Mouse (Mus musculus) limb, embryonic 10.5 days (tissue): ENCODE measurements at regions not wholly inside any gene's neighbourhood (a gene's known extent, or its start where the extent isn't known, plus 50 kb on each side); places are given as distances from the start of the nearest gene placed in this dataset.

Experiments
- DNase-seq: peaks from one replicate; pipeline ENCODE4 v3.0.0-alpha.2; 2017; ENCODE audit warnings: low spot score
- H3K27ac ChIP-seq: fragments of 300-500 bp; sonication (generic); 2 replicates; pipeline ENCODE4 v1.5.1; 2016; ENCODE audit warnings: mild to moderate bottlenecking
- H3K27me3 ChIP-seq: fragments of 300-500 bp; sonication (generic); 2 replicates; pipeline ENCODE4 v1.6.1; 2016; ENCODE audit warnings: low read depth, mild to moderate bottlenecking; ENCODE audit not compliant: poor library complexity, severe bottlenecking
- H3K36me3 ChIP-seq: fragments of 300-500 bp; sonication (generic); 2 replicates; pipeline ENCODE4 v1.6.1; 2016; ENCODE audit warnings: mild to moderate bottlenecking, moderate library complexity
- H3K4me1 ChIP-seq: fragments of 300-500 bp; sonication (generic); 2 replicates; pipeline ENCODE4 v1.6.1; 2016
- H3K4me3 ChIP-seq: fragments of 300-500 bp; sonication (generic); 2 replicates; pipeline ENCODE4 v1.5.1; 2016; ENCODE audit warnings: mild to moderate bottlenecking, moderate library complexity
- H3K9me3 ChIP-seq: fragments of 300-500 bp; sonication (generic); replicated peaks from 2 replicates; pipeline ENCODE4 v1.6.1; 2016; ENCODE audit warnings: mild to moderate bottlenecking
- WGBS: fragments of 180-500 bp; shearing (Covaris S2); methylation state at CpG from one replicate; pipeline ENCODE4 v1.1.7; 2016; 5-methylcytosine and 5-hydroxymethylcytosine counted together

- H3K9me3 ChIP-seq: no peaks in the 10 kb centered on the region
- DNase-seq: no peak
- no peaks in the 10 kb centered on the region for H3K4me1 ChIP-seq
- H3K36me3 ChIP-seq: no peaks in the 10 kb centered on the region
- 93% methylated on average over 15 of the region's 15 CpGs for WGBS
- H3K27ac ChIP-seq: no peak overlapping the region
- no peaks in the 10 kb centered on the region for H3K27me3 ChIP-seq
- H3K4me3 ChIP-seq: no peak overlapping the region
These were observed 264.5 kb upstream of the Igfbp7 start for GRCm38 (mm10) chr5:77672073-77672924.

DNA sequence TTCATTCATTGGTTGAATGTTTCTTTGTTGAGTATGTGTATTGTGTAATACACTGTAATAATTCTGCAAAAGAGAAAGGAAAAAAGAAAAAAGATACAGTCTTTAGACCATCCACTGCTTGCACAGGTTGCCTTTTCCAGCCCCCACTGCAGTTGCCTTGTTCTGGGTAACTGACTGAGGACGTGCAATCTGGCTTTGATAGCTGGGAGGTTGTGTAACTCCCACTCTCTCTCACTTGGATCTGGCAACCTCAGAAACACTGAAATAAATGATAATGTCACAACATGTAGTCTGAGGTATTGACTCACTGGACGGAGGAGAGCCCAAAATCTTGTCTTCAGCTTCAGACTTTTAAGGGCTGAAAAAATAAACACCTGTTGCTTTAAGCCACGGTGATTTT, 255.3 kb upstream of the Igfbp7 start:
- 80% methylated on average over 3 of the region's 3 CpGs for WGBS
- no peaks in the 10 kb centered on the region for H3K9me3 ChIP-seq
- no peak overlapping the region for H3K27ac ChIP-seq
- no peak overlapping the region for H3K4me3 ChIP-seq
- no peaks in the 10 kb centered on the region for H3K27me3 ChIP-seq
- no peaks in the 10 kb centered on the region for H3K4me1 ChIP-seq
- DNase-seq: no peak
- no peaks in the 10 kb centered on the region for H3K36me3 ChIP-seq

DNA sequence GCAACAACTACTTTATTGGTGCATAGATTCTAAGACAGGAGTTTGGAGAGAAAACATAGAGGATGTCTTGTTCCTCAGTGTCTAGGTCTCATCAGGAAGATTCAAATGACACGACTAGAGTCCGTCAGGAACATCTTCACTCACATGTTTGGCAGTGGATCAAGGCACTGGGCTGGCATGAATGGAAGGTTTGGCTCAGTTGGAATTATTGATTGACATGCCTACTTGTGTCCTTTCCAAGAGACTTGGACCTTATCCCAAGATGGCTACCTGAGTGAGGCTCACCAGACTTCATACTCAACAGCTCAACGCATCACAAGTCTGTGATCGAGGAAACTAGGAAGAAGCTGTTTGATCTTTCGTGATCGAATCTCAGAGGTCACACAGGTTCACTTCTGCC, 251.2 kb upstream of the Igfbp7 start:
- Histone ChIP-seq H3K9me3 (no peaks in the 10 kb centered on the region), H3K27ac (no peak overlapping the region), H3K4me3 (no peak overlapping the region), H3K36me3 (no peaks in the 10 kb centered on the region), H3K4me1 (no peaks in the 10 kb centered on the region), H3K27me3 (no peaks in the 10 kb centered on the region)
- no peak for DNase-seq
- over 99% methylated on average over 6 of the region's 6 CpGs for whole genome bisulfite sequencing

- H3K4me1 ChIP-seq: no peaks in the 10 kb centered on the region
- 94% methylated on average over 5 of the region's 5 CpGs for WGBS
- no peak overlapping the region for H3K4me3 ChIP-seq
- DNase-seq: no peak
- H3K9me3 ChIP-seq: no peaks in the 10 kb centered on the region
- H3K36me3 ChIP-seq: no peaks in the 10 kb centered on the region
- no peak overlapping the region for H3K27ac ChIP-seq
- H3K27me3 ChIP-seq: no peaks in the 10 kb centered on the region
These were observed 236.8 kb upstream of the Igfbp7 start for GRCm38 (mm10) chr5:77644651-77645050.

- no peaks in the 10 kb centered on the region for H3K27me3 ChIP-seq
- no peaks in the 10 kb centered on the region for H3K9me3 ChIP-seq
- 83% methylated on average over 4 of the region's 4 CpGs for WGBS
- no peak overlapping the region for H3K4me3 ChIP-seq
- H3K4me1 ChIP-seq: no peaks in the 10 kb centered on the region
- no peak for DNase-seq
- H3K36me3 ChIP-seq: no peaks in the 10 kb centered on the region
- H3K27ac ChIP-seq: no peak overlapping the region
These were observed 212.6 kb upstream of the Igfbp7 start for GRCm38 (mm10) chr5:77620402-77620801.

GRCm38 (mm10) chr5:77610496-77610895, 202.7 kb upstream of the Igfbp7 start:
- Histone ChIP-seq H3K27ac (no peak overlapping the region), H3K4me3 (no peak overlapping the region), H3K4me1 (no peaks in the 10 kb centered on the region), H3K27me3 (no peaks in the 10 kb centered on the region), H3K9me3 (no peaks in the 10 kb centered on the region), H3K36me3 (no peaks in the 10 kb centered on the region)
- WGBS: 94% methylated on average over 6 of the region's 6 CpGs
- no peak for DNase-seq

DNA sequence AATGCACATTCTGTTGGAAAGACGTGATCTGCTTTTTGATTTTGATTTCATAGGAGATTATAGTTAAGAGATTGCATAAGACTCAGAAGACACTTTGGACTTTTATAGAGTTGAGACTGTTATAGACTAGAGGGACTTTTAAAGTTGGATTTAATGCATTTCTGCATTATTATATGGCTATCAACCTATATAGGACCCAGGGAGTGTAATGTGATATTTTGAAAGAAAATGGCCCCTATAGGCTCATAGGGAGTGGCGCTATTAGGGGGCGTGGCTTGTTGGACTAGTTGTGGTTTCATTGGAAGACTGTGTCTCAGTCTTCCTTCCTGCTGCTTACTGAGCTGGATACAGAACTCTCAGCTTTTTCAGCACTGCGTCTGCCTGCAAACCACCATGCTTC, 186.9 kb upstream of the Igfbp7 start:
- Histone ChIP-seq H3K4me1 (no peaks in the 10 kb centered on the region), H3K27me3 (no peaks in the 10 kb centered on the region), H3K9me3 (no peaks in the 10 kb centered on the region), H3K27ac (no peak overlapping the region), H3K36me3 (no peaks in the 10 kb centered on the region), H3K4me3 (no peak overlapping the region)
- 92% methylated on average over 4 of the region's 4 CpGs for WGBS
- no peak for DNase-seq

- DNase-seq: no peak
- H3K27ac ChIP-seq: no peak overlapping the region
- 92% methylated on average over 3 of the region's 3 CpGs for WGBS
These were observed 181.4 kb upstream of the Igfbp7 start for GRCm38 (mm10) chr5:77589252-77589651.

DNA sequence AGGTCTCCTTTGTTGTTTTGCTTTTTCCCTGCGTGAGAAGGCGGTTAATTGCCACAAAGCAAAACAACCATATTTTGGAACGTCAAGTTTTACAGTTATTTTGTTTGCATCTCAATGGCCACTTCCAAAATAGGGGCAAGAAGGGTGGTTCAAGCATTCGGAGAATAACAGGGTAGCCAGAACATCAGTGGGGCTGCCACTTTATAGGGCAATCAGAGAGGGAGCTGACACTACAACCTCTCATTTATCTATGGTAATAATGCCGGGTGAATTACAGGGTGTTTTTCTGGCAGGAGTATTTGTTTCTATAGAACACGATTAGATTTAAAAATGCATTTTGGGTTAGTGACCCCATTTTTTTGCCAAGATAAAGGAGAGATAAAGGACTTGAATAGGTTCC, 173.9 kb upstream of the Igfbp7 start:
- H3K27ac ChIP-seq: peak overlapping the region; percentile 47; the same call in 1 of the 2 replicates
- no peaks in the 10 kb centered on the region for H3K27me3 ChIP-seq
- no peak for DNase-seq
- WGBS: 70% methylated on average over 6 of the region's 6 CpGs
- peaks cover 23% of the 10 kb centered on the region for H3K4me1 ChIP-seq
- no peaks in the 10 kb centered on the region for H3K9me3 ChIP-seq
- H3K4me3 ChIP-seq: no peak overlapping the region
- no peaks in the 10 kb centered on the region for H3K36me3 ChIP-seq

More at GRCm38 (mm10) chr5:77589252-77589651, 181.4 kb upstream of the Igfbp7 start:
- Histone ChIP-seq H3K36me3 (no peaks in the 10 kb centered on the region), H3K27me3 (no peaks in the 10 kb centered on the region), H3K4me1 (no peaks in the 10 kb centered on the region), H3K9me3 (no peaks in the 10 kb centered on the region), H3K4me3 (no peak overlapping the region)

DNA sequence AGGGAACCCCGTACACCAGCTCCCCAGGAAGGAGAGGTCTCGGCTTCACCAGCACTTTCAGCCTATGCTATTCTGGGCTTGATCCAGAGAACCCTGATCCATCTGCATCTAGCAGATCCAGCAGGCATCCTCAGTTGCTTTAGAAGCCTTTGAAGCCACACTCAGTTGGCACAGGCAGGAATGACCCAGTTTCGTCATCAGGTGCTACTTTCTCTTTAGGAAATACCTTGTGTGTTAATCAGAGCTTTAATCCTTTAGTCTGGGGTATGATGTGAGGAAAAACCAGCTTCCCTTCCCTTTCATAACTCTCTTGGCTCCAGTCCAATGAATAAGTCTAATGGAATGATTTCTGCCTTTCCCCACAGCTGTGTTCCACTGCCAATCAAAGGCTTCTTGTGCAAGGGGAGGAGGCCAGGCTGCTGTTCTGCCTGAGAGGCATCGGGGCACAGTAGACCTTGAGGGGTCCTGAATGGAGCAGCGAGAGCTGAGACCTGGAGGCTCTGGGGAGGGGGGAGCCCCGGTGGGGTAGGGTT, 173.3 kb upstream of the Igfbp7 start:
- Histone ChIP-seq H3K9me3 (no peaks in the 10 kb centered on the region), H3K27me3 (no peaks in the 10 kb centered on the region), H3K36me3 (no peaks in the 10 kb centered on the region), H3K4me1 (peaks cover 23% of the 10 kb centered on the region), H3K4me3 (no peak overlapping the region), H3K27ac (peak overlapping the region; percentile 47; the same call in 1 of the 2 replicates)
- DNase-seq: no peak
- 64% methylated on average over 6 of the region's 6 CpGs for WGBS

GRCm38 (mm10) chr5:77579826-77580745, 172.2 kb upstream of the Igfbp7 start:
- 52% methylated on average over 20 of the region's 20 CpGs for whole genome bisulfite sequencing
- H3K36me3 ChIP-seq: no peaks in the 10 kb centered on the region

GRCm38 (mm10) chr5:77576881-77577280, 169.0 kb upstream of the Igfbp7 start:
- WGBS: 91% methylated on average over 5 of the region's 5 CpGs
- H3K36me3 ChIP-seq: no peaks in the 10 kb centered on the region
- peaks cover 23% of the 10 kb centered on the region for H3K4me1 ChIP-seq
- no peak overlapping the region for H3K4me3 ChIP-seq
- H3K9me3 ChIP-seq: no peaks in the 10 kb centered on the region
- H3K27me3 ChIP-seq: no peaks in the 10 kb centered on the region
- H3K27ac ChIP-seq: no peak overlapping the region
- no peak for DNase-seq

More at GRCm38 (mm10) chr5:77579826-77580745, 172.2 kb upstream of the Igfbp7 start:
- Histone ChIP-seq H3K9me3 (no peaks in the 10 kb centered on the region), H3K27me3 (no peaks in the 10 kb centered on the region), H3K27ac (peak overlapping the region; percentile 42; the same call in 1 of the 2 replicates), H3K4me1 (peaks cover 23% of the 10 kb centered on the region), H3K4me3 (peak overlapping the region; percentile 0; the same call in 1 of the 2 replicates)
- DNase-seq: peak; percentile 43

- Histone ChIP-seq H3K4me1 (peaks cover 15% of the 10 kb centered on the region), H3K27me3 (no peaks in the 10 kb centered on the region), H3K27ac (no peak overlapping the region), H3K9me3 (no peaks in the 10 kb centered on the region), H3K36me3 (no peaks in the 10 kb centered on the region), H3K4me3 (no peak overlapping the region)
- no peak for DNase-seq
- 79% methylated on average over 8 of the region's 8 CpGs for WGBS
These were observed 167.9 kb upstream of the Igfbp7 start for GRCm38 (mm10) chr5:77575780-77576179.
